Mouse (Mus musculus): ENCODE results near the gene Hoxc6. TPM values are rescaled to one million over a fixed set of nuclear protein-coding genes. Genes with fewer than 3 reads are reported as not detected.

The Hoxc6 gene
- total RNA-seq, 2 experiments from 2014 or later, result not detected

GRCm38 (mm10) chr15:102963259-102963658, 34.8 kb upstream of the Hoxc6 start:
- intact Hi-C loops (cut with DNase I), result loop anchor here (5.0 kb wide), 1 partner anchor 99 kb away; no protein-coding TSS in a partner anchor
- DNase-seq (ENCODE audit: extremely low spot score in 1 of 2, low spot score in 2 of 2), result no peak
- no peak overlapping the region for H3K4me3 ChIP-seq
- H3K27ac ChIP-seq, result no peak overlapping the region
- TF ChIP-seq CTCF (IDR thresholded peaks at IDR 0.05), result no peak

- Histone ChIP-seq H3K27ac (no peak overlapping the region), H3K4me3 (no peak overlapping the region)
- TF ChIP-seq CTCF (IDR thresholded peaks at IDR 0.05), result no peak
- intact Hi-C loops (cut with DNase I), result loop anchor here (5.0 kb wide), 1 partner anchor 98 kb away; no protein-coding TSS in a partner anchor
- DNase-seq (ENCODE audit: extremely low spot score in 1 of 2, low spot score in 2 of 2), result no peak
These were observed 34.1 kb upstream of the Hoxc6 start for GRCm38 (mm10) chr15:102963671-102964640.

GRCm38 (mm10) chr15:102965003-102965891, 32.8 kb upstream of the Hoxc6 start:
- Histone ChIP-seq H3K4me3 (no peak overlapping the region), H3K27ac (no peak overlapping the region)
- intact Hi-C loops (cut with DNase I), result no loop called here
- TF ChIP-seq CTCF (IDR thresholded peaks at IDR 0.05), result no peak
- DNase-seq (ENCODE audit: extremely low spot score in 1 of 2, low spot score in 2 of 2), result no peak

GRCm38 (mm10) chr15:102965892-102966775, 31.9 kb upstream of the Hoxc6 start:
- peak; percentile 28 for TF ChIP-seq CTCF (IDR thresholded peaks at IDR 0.05)
- intact Hi-C loops (cut with DNase I), result no loop called here
- Histone ChIP-seq H3K27ac (no peak overlapping the region), H3K4me3 (no peak overlapping the region)
- no peak for DNase-seq (ENCODE audit: extremely low spot score in 1 of 2, low spot score in 2 of 2)

GRCm38 (mm10) chr15:102966776-102967311, 31.2 kb upstream of the Hoxc6 start, which contains the start of gene Hoxc10:
Gene Hoxc10 (plus strand): TSS chr15:102966796.
- Histone ChIP-seq H3K4me3 (no peak within 1 kb of the TSS), H3K27ac (no peak within 1 kb of the TSS)
- TF ChIP-seq CTCF (IDR thresholded peaks at IDR 0.05), result no peak
- DNase-seq (ENCODE audit: extremely low spot score in 1 of 2, low spot score in 2 of 2), result no peak
- intact Hi-C loops (cut with DNase I), result no loop called here

- intact Hi-C loops (cut with DNase I), result no loop called here
- H3K27ac ChIP-seq, result no peak within 1 kb of the TSS
- no peak for TF ChIP-seq CTCF (IDR thresholded peaks at IDR 0.05)
- no peak within 1 kb of the TSS for H3K4me3 ChIP-seq
- DNase-seq (ENCODE audit: extremely low spot score in 1 of 2, low spot score in 2 of 2), result no peak
These were observed 30.8 kb upstream of the Hoxc6 start, which contains the start of gene Hoxc5 for GRCm38 (mm10) chr15:102967312-102967510. Gene Hoxc5 (plus strand): TSS chr15:102967443.

- H3K27ac ChIP-seq, result no peak overlapping the region
- intact Hi-C loops (cut with DNase I), result no loop called here
- no peak overlapping the region for H3K4me3 ChIP-seq
- no peak for DNase-seq (ENCODE audit: extremely low spot score in 1 of 2, low spot score in 2 of 2)
- no peak for TF ChIP-seq CTCF (IDR thresholded peaks at IDR 0.05)
These were observed 30.3 kb upstream of the Hoxc6 start for GRCm38 (mm10) chr15:102967511-102968397.

GRCm38 (mm10) chr15:102969296-102969695, 28.8 kb upstream of the Hoxc6 start:
- no peak for TF ChIP-seq CTCF (IDR thresholded peaks at IDR 0.05)
- intact Hi-C loops (cut with DNase I), result no loop called here
- Histone ChIP-seq H3K4me3 (no peak overlapping the region), H3K27ac (no peak overlapping the region)
- DNase-seq (ENCODE audit: extremely low spot score in 1 of 2, low spot score in 2 of 2), result no peak

GRCm38 (mm10) chr15:102970740-102971139, 27.3 kb upstream of the Hoxc6 start:
- Histone ChIP-seq H3K4me3 (no peak overlapping the region), H3K27ac (no peak overlapping the region)
- no peak for DNase-seq (ENCODE audit: extremely low spot score in 1 of 2, low spot score in 2 of 2)
- intact Hi-C loops (cut with DNase I), result loop anchor here (1.0 to 5.0 kb wide), 2 partner anchors 209 to 273 kb away; no protein-coding TSS in a partner anchor
- TF ChIP-seq CTCF (IDR thresholded peaks at IDR 0.05), result peak; percentile 48

GRCm38 (mm10) chr15:102972254-102972653, 25.8 kb upstream of the Hoxc6 start:
- no peak overlapping the region for H3K4me3 ChIP-seq
- intact Hi-C loops (cut with DNase I), result loop anchor here (5.0 kb wide), 1 partner anchor 275 kb away; no protein-coding TSS in a partner anchor
- H3K27ac ChIP-seq, result no peak overlapping the region
- DNase-seq (ENCODE audit: extremely low spot score in 1 of 2, low spot score in 2 of 2), result no peak
- no peak for TF ChIP-seq CTCF (IDR thresholded peaks at IDR 0.05)

All from left cerebral cortex, adult 2 months (tissue).